ENCODE assay signal across 8 mouse cellular contexts in genomic region chr14:45462875-45463475, GRCm38 (mm10). TPM values are rescaled to one million over a fixed set of nuclear protein-coding genes. Genes with fewer than 3 reads are reported as not detected.
DNase-seq lines count a peak whose midpoint lies in the region; ATAC-seq and TF ChIP-seq lines count a peak whose summit lies in the region.

No protein-coding gene starts in this region.

- 65% methylated on average over 10 of the region's 10 CpGs for WGBS in heart, adult 2 months
- 44% methylated on average over 10 of the region's 10 CpGs for WGBS in forebrain, postnatal 0 days
- 76% methylated on average over 10 of the region's 10 CpGs for WGBS in liver, postnatal 0 days (ENCODE audit: insufficient replicate concordance)

- TF ChIP-seq POLR2A in heart, adult 2 months (IDR thresholded peaks at IDR 0.05; ENCODE audit: insufficient read depth, low read depth, low read length), result no peak
- no peak for TF ChIP-seq POLR2A in ES-Bruce4 (IDR thresholded peaks at IDR 0.05; ENCODE audit: insufficient read depth, low read length)

- H3K4me3 ChIP-seq in heart, adult 2 months, result no peak overlapping the region
- no peak overlapping the region for H3K4me3 ChIP-seq in ES-Bruce4 (ENCODE audit: low read depth, low read length)
- H3K4me3 ChIP-seq in forebrain, postnatal 0 days (ENCODE audit: low read depth, low read length), result no peak overlapping the region
- no peak overlapping the region for H3K4me3 ChIP-seq in liver, postnatal 0 days (ENCODE audit: low read depth, low read length)

- no peaks in the 10 kb centered on the region for H3K27me3 ChIP-seq in heart, adult 2 months (ENCODE audit: control insufficient read depth, insufficient read depth, low read length)
- no peaks in the 10 kb centered on the region for H3K27me3 ChIP-seq in ES-Bruce4 (ENCODE audit: control insufficient read depth, insufficient read depth, low read length, poor library complexity, severe bottlenecking)
- H3K27me3 ChIP-seq in forebrain, postnatal 0 days (ENCODE audit: insufficient read depth, low read length), result no peaks in the 10 kb centered on the region
- H3K27me3 ChIP-seq in liver, postnatal 0 days (ENCODE audit: insufficient read depth, low read length), result no peaks in the 10 kb centered on the region

- TF ChIP-seq EP300 in heart, adult 2 months (IDR thresholded peaks at IDR 0.05; ENCODE audit: insufficient read depth, low read depth, low read length), result no peak
- TF ChIP-seq EP300 in ES-Bruce4 (IDR thresholded peaks at IDR 0.05; ENCODE audit: insufficient read depth, low read depth, low read length), result no peak
- no peak for TF ChIP-seq EP300 in liver, postnatal 0 days (IDR thresholded peaks at IDR 0.05; ENCODE audit: low read depth)

- no peak overlapping the region for H3K4me2 ChIP-seq in forebrain, postnatal 0 days (ENCODE audit: low read depth)
- H3K4me2 ChIP-seq in liver, postnatal 0 days (ENCODE audit: low read depth, low read length), result no peak overlapping the region

- H3K4me1 ChIP-seq in heart, adult 2 months (ENCODE audit: control insufficient read depth, insufficient read depth, low read length), result peaks cover 12% of the 10 kb centered on the region
- peaks cover 7% of the 10 kb centered on the region for H3K4me1 ChIP-seq in ES-Bruce4 (ENCODE audit: control insufficient read depth, insufficient read depth, low read length)
- H3K4me1 ChIP-seq in forebrain, postnatal 0 days (ENCODE audit: insufficient read depth), result no peaks in the 10 kb centered on the region
- no peaks in the 10 kb centered on the region for H3K4me1 ChIP-seq in liver, postnatal 0 days (ENCODE audit: insufficient read depth)

- peak; percentile 47 for ATAC-seq in forebrain, postnatal 0 days
- no peak for ATAC-seq in liver, postnatal 0 days

- H3K79me2 ChIP-seq in heart, adult 2 months (replicated peaks; ENCODE audit: control insufficient read depth, insufficient read depth, low read length), result no peaks in the 10 kb centered on the region; the same call in 1 of the 2 replicates

- no peaks in the 10 kb centered on the region for H3K9me3 ChIP-seq in ES-Bruce4 (replicated peaks; ENCODE audit: control insufficient read depth, insufficient read depth, low read length, poor library complexity, severe bottlenecking)
- H3K9me3 ChIP-seq in forebrain, postnatal 0 days (ENCODE audit: low read length), result no peaks in the 10 kb centered on the region
- H3K9me3 ChIP-seq in liver, postnatal 0 days (ENCODE audit: low read length), result no peaks in the 10 kb centered on the region

- DNase-seq in heart, adult 2 months, result no peak
- DNase-seq in heart, postnatal 4 days, result no peak
- DNase-seq in forebrain, postnatal 0 days, result no peak
- DNase-seq in liver, postnatal 0 days, result no peak
- DNase-seq in natural killer cell, adult 2 months (ENCODE audit: low spot score in 2 of 2), result no peak
- DNase-seq in embryo, embryonic 11 days, result no peak
- DNase-seq in right cerebral cortex, adult 18-20 months, result no peak

- H3K9ac ChIP-seq in heart, adult 2 months (ENCODE audit: low read depth, low read length), result no peak overlapping the region
- no peak overlapping the region for H3K9ac ChIP-seq in ES-Bruce4 (ENCODE audit: low read depth, poor library complexity, severe bottlenecking)
- H3K9ac ChIP-seq in forebrain, postnatal 0 days, result peak overlapping the region; percentile 6; the same call in 1 of the 2 replicates
- no peak overlapping the region for H3K9ac ChIP-seq in liver, postnatal 0 days (replicated peaks)

- intact Hi-C loops in heart, adult 2 months (cut with DNase I), result loop anchor here (2.0 kb wide), 1 partner anchor 78 kb away; no protein-coding TSS in a partner anchor

- TF ChIP-seq CTCF in heart, adult 2 months (IDR thresholded peaks at IDR 0.05), result no peak
- no peak for TF ChIP-seq CTCF in ES-Bruce4 (IDR thresholded peaks at IDR 0.05; ENCODE audit: low read depth, low read length)
- TF ChIP-seq CTCF in forebrain, postnatal 0 days (IDR thresholded peaks at IDR 0.05; ENCODE audit: low read depth), result no peak
- TF ChIP-seq CTCF in liver, postnatal 0 days (IDR thresholded peaks at IDR 0.05; ENCODE audit: low read depth), result no peak

- H3K36me3 ChIP-seq in heart, adult 2 months (ENCODE audit: control insufficient read depth, insufficient read depth, low read length), result peaks cover 23% of the 10 kb centered on the region
- peaks cover 12% of the 10 kb centered on the region for H3K36me3 ChIP-seq in ES-Bruce4 (ENCODE audit: control insufficient read depth, insufficient read depth, low read length, poor library complexity, severe bottlenecking)
- H3K36me3 ChIP-seq in forebrain, postnatal 0 days (ENCODE audit: insufficient read depth), result peaks cover 58% of the 10 kb centered on the region
- peaks cover 29% of the 10 kb centered on the region for H3K36me3 ChIP-seq in liver, postnatal 0 days (replicated peaks; ENCODE audit: insufficient read depth, low read length)

- H3K27ac ChIP-seq in heart, adult 2 months, result peak overlapping the region; percentile 74
- H3K27ac ChIP-seq in ES-Bruce4 (ENCODE audit: insufficient read depth, low read length), result peak overlapping the region; percentile 89
- H3K27ac ChIP-seq in forebrain, postnatal 0 days (ENCODE audit: low read depth, low read length), result peak overlapping the region; percentile 48
- H3K27ac ChIP-seq in liver, postnatal 0 days (ENCODE audit: low read depth), result peak overlapping the region; percentile 34; the same call in 1 of the 2 replicates

RNA-seq across cellular contexts. Expression of gene Gnpnat1, which starts 58.3 kb away (rescaled TPM):
- 10 to 100 TPM; 10.9 to 15.7 TPM for total RNA-seq in heart, adult 2 months (2021)
- 3.6 and 6.2 TPM in 2 replicates for polyA plus RNA-seq in heart, adult 2 months (2012; rRNA removed)
- 10 to 100 TPM; 11.3 to 15.5 TPM for total RNA-seq in heart, postnatal 4 days (2021)
- 96.6 and 98.5 TPM in 2 replicates for polyA plus RNA-seq in ES-Bruce4 (2011; ENCODE audit: insufficient read depth, insufficient read length, low read depth, missing spikeins)
- 23.6 and 31.1 TPM in 2 replicates for total RNA-seq in forebrain, postnatal 0 days (2014; rRNA removed)
- polyA plus RNA-seq in forebrain, postnatal 0 days (2015; fragmentation: Nextera tagmentation; extraction: Ambion mirVana), result 14.9 and 19.2 TPM in 2 replicates
- 64.4 and 86.3 TPM in 2 replicates for polyA plus RNA-seq in liver, postnatal 0 days (2015; fragmentation: Nextera tagmentation; extraction: Ambion mirVana)

Comparison
In these comparisons a context has a peak if more than half of its experiments do, and no peak if none do; other contexts are left out.
1. H3K27ac ChIP-seq: peak in every context shown above with its lines; median percentile 89 in ES-Bruce4; 74 in heart, adult 2 months; 48 in forebrain, postnatal 0 days; 34 in liver, postnatal 0 days.